Mouse (Mus musculus) v-Abl transformed pro-B cells (cell line): Measurements from ENCODE around the gene Ccn6.

Experiments
- in situ Hi-C, 2 experiments: fragments of 400-800 bp; cut with MboI; formaldehyde crosslinking; loops; one replicate each; pipeline ENCODE4 v1.15.1; 2025; ENCODE audit not compliant: unreplicated experiment in 2 of 2

Ccn6 gene

GRCm38 (mm10) chr10:39165632-39166115, 2.1 kb upstream of the Ccn6 start:
- in situ Hi-C loops, result loop anchor here (5.0 to 25.0 kb wide), 4 partner anchors 647 to 1372 kb away; no protein-coding TSS in a partner anchor

- in situ Hi-C loops, result loop anchor here (25.0 kb wide), 3 partner anchors 649 to 1374 kb away; no protein-coding TSS in a partner anchor
Measured at GRCm38 (mm10) chr10:39162666-39163484, 719 bp downstream of the Ccn6 start.

GRCm38 (mm10) chr10:39161406-39161805, 2.2 kb downstream of the Ccn6 start:
- in situ Hi-C loops, result loop anchor here (25.0 kb wide), 3 partner anchors 651 to 1376 kb away; no protein-coding TSS in a partner anchor

- in situ Hi-C loops, result loop anchor here (25.0 kb wide), 3 partner anchors 654 to 1379 kb away; no protein-coding TSS in a partner anchor
Measured at GRCm38 (mm10) chr10:39158306-39158705, 5.3 kb downstream of the Ccn6 start.

- in situ Hi-C loops, result loop anchor here (25.0 kb wide), 3 partner anchors 655 to 1380 kb away; no protein-coding TSS in a partner anchor
Measured at GRCm38 (mm10) chr10:39157321-39157720, 6.3 kb downstream of the Ccn6 start.

GRCm38 (mm10) chr10:39156719-39157118, 6.9 kb downstream of the Ccn6 start:
- in situ Hi-C loops, result loop anchor here (25.0 kb wide), 3 partner anchors 656 to 1381 kb away; no protein-coding TSS in a partner anchor

- in situ Hi-C loops, result no loop called here
Measured at GRCm38 (mm10) chr10:39142216-39142615, 21.4 kb downstream of the Ccn6 start.

- in situ Hi-C loops, result no loop called here
Measured at GRCm38 (mm10) chr10:39141401-39141800, 22.2 kb downstream of the Ccn6 start.

GRCm38 (mm10) chr10:39140843-39141242, 22.8 kb downstream of the Ccn6 start:
- in situ Hi-C loops, result no loop called here

GRCm38 (mm10) chr10:39138761-39139160, 24.8 kb downstream of the Ccn6 start:
- in situ Hi-C loops, result no loop called here

GRCm38 (mm10) chr10:39137766-39138165, 25.8 kb downstream of the Ccn6 start:
- in situ Hi-C loops, result no loop called here

- in situ Hi-C loops, result no loop called here
Measured at GRCm38 (mm10) chr10:39133462-39134310, 29.9 kb downstream of the Ccn6 start, which contains the start of the genes Fam229b and Tube1. Fam229b (minus strand) TSS chr10:39133914. Tube1 (plus strand) TSS chr10:39133976.

GRCm38 (mm10) chr10:39121412-39121811, 42.2 kb downstream of the Ccn6 start:
- in situ Hi-C loops, result no loop called here

- in situ Hi-C loops, result no loop called here
Measured at GRCm38 (mm10) chr10:39109489-39109874, 54.1 kb downstream of the Ccn6 start.

- in situ Hi-C loops, result no loop called here
Measured at GRCm38 (mm10) chr10:39108837-39109488, 54.6 kb downstream of the Ccn6 start.

- in situ Hi-C loops, result no loop called here
Measured at GRCm38 (mm10) chr10:39106935-39107334, 56.7 kb downstream of the Ccn6 start.

GRCm38 (mm10) chr10:39106413-39106812, 57.2 kb downstream of the Ccn6 start:
- in situ Hi-C loops, result no loop called here

GRCm38 (mm10) chr10:39104803-39105449, 58.7 kb downstream of the Ccn6 start:
- in situ Hi-C loops, result no loop called here
